Mouse (Mus musculus): ENCODE measurements around the gene Cenps. TPM values are rescaled to one million over a fixed set of nuclear protein-coding genes. Genes with fewer than 3 reads are reported as not detected.
A peak's percentile ranks its signal among the peaks of the same experiment; 100 is the strongest.
"Not testable (repeated sequence)": the region's sequence is repeated elsewhere in the genome, so short reads cannot be mapped to it uniquely, and the experiment has no call there.

Gene Cenps
- total and polyA plus RNA-seq, 2 experiments = 0.33 to 0.46 TPM

GRCm38 (mm10) chr4:149170394-149170931 lies 33.0 kb upstream of the Cenps start:
- no peaks in the 10 kb centered on the region for H3K36me3 ChIP-seq (ENCODE audit: control insufficient read depth, insufficient read depth, low read length)
- H3K9ac ChIP-seq (ENCODE audit: low read depth, low read length) = no peak overlapping the region
- peaks cover 17% of the 10 kb centered on the region for H3K4me1 ChIP-seq (ENCODE audit: control insufficient read depth, insufficient read depth, low read length)
- H3K27me3 ChIP-seq (ENCODE audit: control insufficient read depth, insufficient read depth, low read length) = no peaks in the 10 kb centered on the region
- peak overlapping the region; percentile 81 for H3K27ac ChIP-seq (replicated peaks; ENCODE audit: insufficient read depth, low read depth, low read length)
- WGBS = 38% methylated on average over 7 of the region's 7 CpGs
- H3K4me3 ChIP-seq (ENCODE audit: insufficient read depth, low read depth, low read length) = no peak overlapping the region
- H3K79me2 ChIP-seq (ENCODE audit: control insufficient read depth, insufficient read depth, low read length) = no peaks in the 10 kb centered on the region; the same call in 1 of the 2 replicates
- no peak for TF ChIP-seq CTCF (IDR thresholded peaks at IDR 0.05; ENCODE audit: low read depth, low read length)
- TF ChIP-seq POLR2A (IDR thresholded peaks at IDR 0.05; ENCODE audit: extremely low read depth, insufficient read depth, low read length) = no peak
- DNase-seq (ENCODE audit: extremely low read depth, low read depth, low spot score) = peak; percentile 86

GRCm38 (mm10) chr4:149169926-149170325 lies 32.5 kb upstream of the Cenps start:
- not testable (repeated sequence) for H3K9ac ChIP-seq (ENCODE audit: low read depth, low read length); H3K4me3 ChIP-seq (ENCODE audit: insufficient read depth, low read depth, low read length); H3K27me3 ChIP-seq (ENCODE audit: control insufficient read depth, insufficient read depth, low read length); H3K36me3 ChIP-seq (ENCODE audit: control insufficient read depth, insufficient read depth, low read length); H3K79me2 ChIP-seq (ENCODE audit: control insufficient read depth, insufficient read depth, low read length); DNase-seq (ENCODE audit: extremely low read depth, low read depth, low spot score)
- peaks cover 19% of the 10 kb centered on the region for H3K4me1 ChIP-seq (ENCODE audit: control insufficient read depth, insufficient read depth, low read length)
- peak overlapping the region; percentile 81 for H3K27ac ChIP-seq (replicated peaks; ENCODE audit: insufficient read depth, low read depth, low read length)
- WGBS = 62% methylated on average over 7 of the region's 8 CpGs

- no peaks in the 10 kb centered on the region for H3K27me3 ChIP-seq (ENCODE audit: control insufficient read depth, insufficient read depth, low read length)
- H3K27ac ChIP-seq (replicated peaks; ENCODE audit: insufficient read depth, low read depth, low read length) = no peak overlapping the region
- no peaks in the 10 kb centered on the region; the same call in 1 of the 2 replicates for H3K79me2 ChIP-seq (ENCODE audit: control insufficient read depth, insufficient read depth, low read length)
- H3K4me3 ChIP-seq (ENCODE audit: insufficient read depth, low read depth, low read length) = no peak overlapping the region
- H3K36me3 ChIP-seq (ENCODE audit: control insufficient read depth, insufficient read depth, low read length) = no peaks in the 10 kb centered on the region
- WGBS = 74% methylated on average over 2 of the region's 2 CpGs
- peaks cover 19% of the 10 kb centered on the region for H3K4me1 ChIP-seq (ENCODE audit: control insufficient read depth, insufficient read depth, low read length)
- TF ChIP-seq CTCF (IDR thresholded peaks at IDR 0.05; ENCODE audit: low read depth, low read length) (no peak), POLR2A (IDR thresholded peaks at IDR 0.05; ENCODE audit: extremely low read depth, insufficient read depth, low read length) (no peak)
- no peak overlapping the region for H3K9ac ChIP-seq (ENCODE audit: low read depth, low read length)
- no peak for DNase-seq (ENCODE audit: extremely low read depth, low read depth, low spot score)
Measured at GRCm38 (mm10) chr4:149168016-149168415, 30.6 kb upstream of the Cenps start.

GRCm38 (mm10) chr4:149166957-149167611 lies 29.7 kb upstream of the Cenps start:
- peak; percentile 52 for DNase-seq (ENCODE audit: extremely low read depth, low read depth, low spot score)
- H3K4me1 ChIP-seq (ENCODE audit: control insufficient read depth, insufficient read depth, low read length) = peaks cover 18% of the 10 kb centered on the region

GRCm38 (mm10) chr4:149166215-149166946 lies 29.0 kb upstream of the Cenps start, which contains the start of gene Pgd:
Gene Pgd (minus strand): TSS chr4:149166771.
- WGBS = under 1% methylated on average over 59 of the region's 59 CpGs
- H3K36me3 ChIP-seq (ENCODE audit: control insufficient read depth, insufficient read depth, low read length) = peaks cover 2% of the 10 kb centered on the region; the same call in 1 of the 2 replicates
- H3K79me2 ChIP-seq (ENCODE audit: control insufficient read depth, insufficient read depth, low read length) = no peaks in the 10 kb centered on the region; the same call in 1 of the 2 replicates
- H3K27ac ChIP-seq (replicated peaks; ENCODE audit: insufficient read depth, low read depth, low read length) = peak within 1 kb of the TSS; percentile 80
- H3K4me1 ChIP-seq (ENCODE audit: control insufficient read depth, insufficient read depth, low read length) = peaks cover 15% of the 10 kb centered on the region
- peak within 1 kb of the TSS; percentile 89 for H3K9ac ChIP-seq (ENCODE audit: low read depth, low read length)
- TF ChIP-seq POLR2A (IDR thresholded peaks at IDR 0.05; ENCODE audit: extremely low read depth, insufficient read depth, low read length) (peak; percentile 91), CTCF (IDR thresholded peaks at IDR 0.05; ENCODE audit: low read depth, low read length) (no peak)
- peak within 1 kb of the TSS; percentile 87 for H3K4me3 ChIP-seq (ENCODE audit: insufficient read depth, low read depth, low read length)
- DNase-seq (ENCODE audit: extremely low read depth, low read depth, low spot score) = peak; percentile 87
- no peaks in the 10 kb centered on the region for H3K27me3 ChIP-seq (ENCODE audit: control insufficient read depth, insufficient read depth, low read length)

More at GRCm38 (mm10) chr4:149166957-149167611, 29.7 kb upstream of the Cenps start:
- H3K27ac ChIP-seq (replicated peaks; ENCODE audit: insufficient read depth, low read depth, low read length) = peak overlapping the region; percentile 80
- TF ChIP-seq CTCF (IDR thresholded peaks at IDR 0.05; ENCODE audit: low read depth, low read length) (no peak), POLR2A (IDR thresholded peaks at IDR 0.05; ENCODE audit: extremely low read depth, insufficient read depth, low read length) (no peak)
- H3K4me3 ChIP-seq (ENCODE audit: insufficient read depth, low read depth, low read length) = peak overlapping the region; percentile 80
- WGBS = under 1% methylated on average over 27 of the region's 27 CpGs
- peak overlapping the region; percentile 71 for H3K9ac ChIP-seq (ENCODE audit: low read depth, low read length)
- H3K36me3 ChIP-seq (ENCODE audit: control insufficient read depth, insufficient read depth, low read length) = no peaks in the 10 kb centered on the region; the same call in 1 of the 2 replicates
- H3K79me2 ChIP-seq (ENCODE audit: control insufficient read depth, insufficient read depth, low read length) = no peaks in the 10 kb centered on the region; the same call in 1 of the 2 replicates
- no peaks in the 10 kb centered on the region for H3K27me3 ChIP-seq (ENCODE audit: control insufficient read depth, insufficient read depth, low read length)
